10 mouse cellular contexts compared by ENCODE assay signal in genomic region chr6:115312780-115313179, GRCm38 (mm10). TPM values are rescaled to one million over a fixed set of nuclear protein-coding genes. Genes with fewer than 3 reads are reported as not detected.
DNase-seq lines count a peak whose midpoint lies in the region; ATAC-seq lines count a peak whose summit lies in the region.
"Had no signal": no experiment of that assay in that cellular context is flagged by ENCODE, and none has a peak within 500 bp of the region (broad histone marks: within the 10 kb centered on the region; RNA-seq: fewer than 3 reads in every experiment).

No protein-coding gene starts in this region.

- no peak overlapping the region for H3K9ac ChIP-seq in embryonic facial prominence, embryonic 14.5 days (ENCODE audit: low read depth, low read length)
- H3K9ac ChIP-seq in midbrain, embryonic 12.5 days (replicated peaks), result no peak overlapping the region
- 0 out of 2 replicates have a peak overlapping the region, but pooled peaks have one; percentile 33 for H3K9ac ChIP-seq in forebrain, embryonic 14.5 days (ENCODE audit: low read length)
- no peak overlapping the region for H3K9ac ChIP-seq in stomach, embryonic 15.5 days
- H3K9ac ChIP-seq: liver, embryonic 15.5 days; neural tube, embryonic 12.5 days had no signal

- no peak for ATAC-seq in embryonic facial prominence, embryonic 14.5 days (ENCODE audit: low read depth)
- no peak for ATAC-seq in midbrain, embryonic 12.5 days (ENCODE audit: low FRiP score, low read depth)
- ATAC-seq in forebrain, embryonic 14.5 days, result no peak
- no peak for ATAC-seq in stomach, embryonic 15.5 days (ENCODE audit: insufficient read depth, low FRiP score, low read depth)

- peaks cover 15% of the 10 kb centered on the region; the same call in 1 of the 2 replicates for H3K4me1 ChIP-seq in embryonic facial prominence, embryonic 14.5 days (ENCODE audit: control insufficient read depth, insufficient read depth, low read length)
- H3K4me1 ChIP-seq in embryonic facial prominence, embryonic 10.5 days, result no peaks in the 10 kb centered on the region
- peaks cover 4% of the 10 kb centered on the region; the same call in 1 of the 2 replicates for H3K4me1 ChIP-seq in midbrain, embryonic 12.5 days
- H3K4me1 ChIP-seq in midbrain, embryonic 10.5 days, result peaks cover 10% of the 10 kb centered on the region
- no peaks in the 10 kb centered on the region for H3K4me1 ChIP-seq in forebrain, embryonic 14.5 days (ENCODE audit: control insufficient read depth, insufficient read depth, low read length)
- H3K4me1 ChIP-seq in stomach, embryonic 15.5 days, result 0 out of 2 replicates have a peak, but pooled peaks cover 5% of the 10 kb centered on the region
- H3K4me1 ChIP-seq: liver, embryonic 15.5 days; neural tube, embryonic 12.5 days had no signal

- no peaks in the 10 kb centered on the region for H3K27me3 ChIP-seq in embryonic facial prominence, embryonic 14.5 days (replicated peaks; ENCODE audit: control insufficient read depth, insufficient read depth, low read length)
- no peaks in the 10 kb centered on the region for H3K27me3 ChIP-seq in embryonic facial prominence, embryonic 10.5 days (replicated peaks; ENCODE audit: low read depth, poor library complexity, severe bottlenecking)
- no peaks in the 10 kb centered on the region for H3K27me3 ChIP-seq in midbrain, embryonic 12.5 days
- H3K27me3 ChIP-seq in midbrain, embryonic 10.5 days (ENCODE audit: low read depth, poor library complexity, severe bottlenecking), result no peaks in the 10 kb centered on the region
- no peaks in the 10 kb centered on the region for H3K27me3 ChIP-seq in forebrain, embryonic 14.5 days (replicated peaks; ENCODE audit: control insufficient read depth, insufficient read depth, low read length)
- no peaks in the 10 kb centered on the region for H3K27me3 ChIP-seq in stomach, embryonic 15.5 days (replicated peaks)
- H3K27me3 ChIP-seq: liver, embryonic 15.5 days; neural tube, embryonic 12.5 days had no signal

- 0 out of 2 replicates have a peak overlapping the region, but pooled peaks have one; percentile 23 for H3K4me2 ChIP-seq in embryonic facial prominence, embryonic 14.5 days (ENCODE audit: low read depth, low read length)
- 0 out of 2 replicates have a peak overlapping the region, but pooled peaks have one; percentile 21 for H3K4me2 ChIP-seq in midbrain, embryonic 12.5 days (replicated peaks)
- H3K4me2 ChIP-seq in forebrain, embryonic 14.5 days (ENCODE audit: low read length), result peak overlapping the region; percentile 22
- H3K4me2 ChIP-seq in stomach, embryonic 15.5 days, result peak overlapping the region; percentile 16; the same call in 1 of the 2 replicates
- H3K4me2 ChIP-seq: liver, embryonic 15.5 days; neural tube, embryonic 12.5 days had no signal

- H3K27ac ChIP-seq in embryonic facial prominence, embryonic 14.5 days (replicated peaks; ENCODE audit: low read depth, low read length), result no peak overlapping the region
- H3K27ac ChIP-seq in embryonic facial prominence, embryonic 10.5 days (replicated peaks), result no peak overlapping the region
- H3K27ac ChIP-seq in midbrain, embryonic 12.5 days (replicated peaks), result no peak overlapping the region
- H3K27ac ChIP-seq in midbrain, embryonic 10.5 days (replicated peaks), result no peak overlapping the region
- H3K27ac ChIP-seq in forebrain, embryonic 14.5 days (ENCODE audit: low read depth, low read length), result no peak overlapping the region
- H3K27ac ChIP-seq in stomach, embryonic 15.5 days, result no peak overlapping the region
- H3K27ac ChIP-seq: liver, embryonic 15.5 days; neural tube, embryonic 12.5 days had no signal

- no peak for DNase-seq in embryonic facial prominence, embryonic 14.5 days (ENCODE audit: low spot score)
- DNase-seq in embryonic facial prominence, embryonic 10.5 days (ENCODE audit: low spot score), result no peak
- DNase-seq in midbrain, embryonic 10.5 days (ENCODE audit: low spot score), result no peak
- peak; percentile 41 for DNase-seq in forebrain, embryonic 14.5 days (ENCODE audit: low spot score)
- DNase-seq in liver, result no peak
- DNase-seq in kidney, adult 11 months, result no peak

- no peak overlapping the region for H3K4me3 ChIP-seq in embryonic facial prominence, embryonic 14.5 days (ENCODE audit: low read depth, low read length)
- no peak overlapping the region for H3K4me3 ChIP-seq in embryonic facial prominence, embryonic 10.5 days
- H3K4me3 ChIP-seq in midbrain, embryonic 12.5 days, result peak overlapping the region; percentile 2; the same call in 1 of the 2 replicates
- H3K4me3 ChIP-seq in midbrain, embryonic 10.5 days, result no peak overlapping the region
- H3K4me3 ChIP-seq in forebrain, embryonic 14.5 days (ENCODE audit: low read depth, low read length), result peak overlapping the region; percentile 11; the same call in 1 of the 2 replicates
- no peak overlapping the region for H3K4me3 ChIP-seq in stomach, embryonic 15.5 days (replicated peaks)
- H3K4me3 ChIP-seq: liver, embryonic 15.5 days; neural tube, embryonic 12.5 days had no signal

- no peaks in the 10 kb centered on the region for H3K36me3 ChIP-seq in embryonic facial prominence, embryonic 14.5 days (ENCODE audit: control insufficient read depth, insufficient read depth, low read length)
- H3K36me3 ChIP-seq in embryonic facial prominence, embryonic 10.5 days (replicated peaks), result no peaks in the 10 kb centered on the region
- no peaks in the 10 kb centered on the region for H3K36me3 ChIP-seq in midbrain, embryonic 12.5 days
- no peaks in the 10 kb centered on the region for H3K36me3 ChIP-seq in midbrain, embryonic 10.5 days
- H3K36me3 ChIP-seq in forebrain, embryonic 14.5 days (ENCODE audit: control insufficient read depth, insufficient read depth, low read length), result no peaks in the 10 kb centered on the region
- no peaks in the 10 kb centered on the region for H3K36me3 ChIP-seq in stomach, embryonic 15.5 days
- H3K36me3 ChIP-seq: liver, embryonic 15.5 days; neural tube, embryonic 12.5 days had no signal

- 69% methylated on average over 12 of the region's 12 CpGs for WGBS in embryonic facial prominence, embryonic 14.5 days
- WGBS in embryonic facial prominence, embryonic 10.5 days, result 86% methylated on average over 12 of the region's 12 CpGs
- 63% methylated on average over 12 of the region's 12 CpGs for WGBS in midbrain, embryonic 12.5 days
- 75% methylated on average over 12 of the region's 12 CpGs for WGBS in midbrain, embryonic 10.5 days
- 71% methylated on average over 12 of the region's 12 CpGs for WGBS in forebrain, embryonic 14.5 days
- 67% methylated on average over 12 of the region's 12 CpGs for WGBS in stomach, embryonic 15.5 days

- no peaks in the 10 kb centered on the region for H3K9me3 ChIP-seq in embryonic facial prominence, embryonic 14.5 days (ENCODE audit: control insufficient read depth, low read length)
- H3K9me3 ChIP-seq in embryonic facial prominence, embryonic 10.5 days, result no peaks in the 10 kb centered on the region
- H3K9me3 ChIP-seq in midbrain, embryonic 12.5 days, result no peaks in the 10 kb centered on the region
- no peaks in the 10 kb centered on the region for H3K9me3 ChIP-seq in midbrain, embryonic 10.5 days (replicated peaks)
- H3K9me3 ChIP-seq in forebrain, embryonic 14.5 days (replicated peaks; ENCODE audit: control insufficient read depth, low read length), result no peaks in the 10 kb centered on the region
- no peaks in the 10 kb centered on the region for H3K9me3 ChIP-seq in stomach, embryonic 15.5 days
- H3K9me3 ChIP-seq: liver, embryonic 15.5 days; neural tube, embryonic 12.5 days had no signal

RNA-seq across cellular contexts. Expression of gene Pparg, which starts 48.0 kb away (rescaled TPM):
- polyA plus RNA-seq in embryonic facial prominence, embryonic 14.5 days (2014; fragmentation: Nextera tagmentation; extraction: Ambion mirVana), result 13.7 and 15.3 TPM in 2 replicates
- 0.16 and 0.30 TPM in 2 replicates for polyA plus RNA-seq in embryonic facial prominence, embryonic 10.5 days (2016; fragmentation: Nextera tagmentation; extraction: Ambion mirVana)
- polyA plus RNA-seq in midbrain, embryonic 12.5 days (2016; fragmentation: Nextera tagmentation; extraction: Ambion mirVana), result 0.32 TPM in 1 of 2 replicates, not detected in the other
- 0.06 TPM in 1 of 2 replicates, not detected in the other for polyA plus RNA-seq in midbrain, embryonic 10.5 days (2016; fragmentation: Nextera tagmentation; extraction: Ambion mirVana)
- 0.16 TPM in 1 of 2 replicates, not detected in the other for polyA plus RNA-seq in forebrain, embryonic 14.5 days (2014; fragmentation: Nextera tagmentation; extraction: Ambion mirVana)
- polyA plus RNA-seq in stomach, embryonic 15.5 days (2015; fragmentation: Nextera tagmentation; extraction: Ambion mirVana), result 15.6 and 17.1 TPM in 2 replicates

Comparison
In these comparisons a context has a peak if more than half of its experiments do, and no peak if none do; other contexts are left out.
1. H3K4me3 ChIP-seq: peak in midbrain, embryonic 12.5 days (single experiment) and forebrain, embryonic 14.5 days (single experiment); none in embryonic facial prominence, embryonic 14.5 days (single experiment), embryonic facial prominence, embryonic 10.5 days (single experiment), midbrain, embryonic 10.5 days (single experiment) and stomach, embryonic 15.5 days (single experiment).
2. RNA of gene Pparg, which starts 48.0 kb away (polyA plus RNA-seq): 15.6 to 17.1 TPM in stomach, embryonic 15.5 days and 13.7 to 15.3 TPM in embryonic facial prominence, embryonic 14.5 days; 0.32 TPM in midbrain, embryonic 12.5 days, 0.16 to 0.30 TPM in embryonic facial prominence, embryonic 10.5 days, 0.06 TPM in midbrain, embryonic 10.5 days and 0.16 TPM in forebrain, embryonic 14.5 days; every median in the first group is over 10 times any median in the second.
3. Peak in every context shown above with its lines, with median percentiles within 50 percentile points of each other: H3K4me2 ChIP-seq.